Mouse (Mus musculus) heart, postnatal 4 days (tissue): ENCODE data around the gene Taf6l. TPM values are rescaled to one million over a fixed set of nuclear protein-coding genes. Genes with fewer than 3 reads are reported as not detected.

Source experiments
- DNase-seq: peaks from one replicate; pipeline ENCODE4 v3.0.0; 2021
- total RNA-seq, 2 experiments: library from RNA; stranded (reverse); gene quantifications; 2 replicates each; pipeline ENCODE4 v1.2.3; 2021

Taf6l gene
- total RNA-seq, 2 experiments from 2014 or later: 12.1 to 12.5 TPM

GRCm38 (mm10) chr19:8789171-8789570 is 3.0 kb upstream of the Taf6l start:
- DNase-seq: no peak

- DNase-seq: no peak
These were observed 2.3 kb upstream of the Taf6l start for GRCm38 (mm10) chr19:8788521-8788920.

GRCm38 (mm10) chr19:8774951-8775421 is 11.2 kb downstream of the Taf6l start:
- DNase-seq: no peak

- DNase-seq: peak; percentile 97
These were observed 12.0 kb downstream of the Taf6l start, which contains the start of gene Tmem179b for GRCm38 (mm10) chr19:8774086-8774835. Gene Tmem179b, minus strand, starts transcription at chr19:8774467.

- no peak for DNase-seq
These were observed 12.8 kb downstream of the Taf6l start for GRCm38 (mm10) chr19:8773409-8773808.

- DNase-seq: no peak
These were observed 13.2 kb downstream of the Taf6l start for GRCm38 (mm10) chr19:8772996-8773395.

- DNase-seq: peak; percentile 88
These were observed 15.5 kb downstream of the Taf6l start, which contains the start of gene Tmem223 for GRCm38 (mm10) chr19:8770567-8771270. Gene Tmem223, plus strand, starts transcription at chr19:8770996.

- no peak for DNase-seq
These were observed 20.7 kb downstream of the Taf6l start for GRCm38 (mm10) chr19:8765562-8765961.

- DNase-seq: no peak
These were observed 22.9 kb downstream of the Taf6l start for GRCm38 (mm10) chr19:8763276-8763675.

GRCm38 (mm10) chr19:8760757-8761156 is 25.5 kb downstream of the Taf6l start:
- DNase-seq: peak; percentile 12

- DNase-seq: no peak
These were observed 27.3 kb downstream of the Taf6l start for GRCm38 (mm10) chr19:8758899-8759298.

- DNase-seq: no peak
These were observed 28.7 kb downstream of the Taf6l start for GRCm38 (mm10) chr19:8757471-8757998.

GRCm38 (mm10) chr19:8756635-8757387 is 29.4 kb downstream of the Taf6l start, which contains the start of gene Nxf1:
Gene Nxf1, plus strand, starts transcription at chr19:8757073.
- peak; percentile 96 for DNase-seq

- DNase-seq: no peak
These were observed 30.6 kb downstream of the Taf6l start for GRCm38 (mm10) chr19:8755652-8756051.

GRCm38 (mm10) chr19:8747368-8747767 is 38.8 kb downstream of the Taf6l start:
- DNase-seq: no peak

GRCm38 (mm10) chr19:8745382-8745781 is 40.8 kb downstream of the Taf6l start:
- DNase-seq: no peak

GRCm38 (mm10) chr19:8742176-8742575 is 44.0 kb downstream of the Taf6l start:
- no peak for DNase-seq

- DNase-seq: peak; percentile 95
These were observed 44.9 kb downstream of the Taf6l start, which contains the start of gene Stx5a for GRCm38 (mm10) chr19:8741243-8741869. Gene Stx5a, plus strand, starts transcription at chr19:8741413.

GRCm38 (mm10) chr19:8740603-8741002 is 45.6 kb downstream of the Taf6l start, which contains the start of gene 1700092M07Rik:
Gene 1700092M07Rik, plus strand, starts transcription at chr19:8740718.
- DNase-seq: peak; percentile 22

GRCm38 (mm10) chr19:8739646-8740045 is 46.6 kb downstream of the Taf6l start:
- no peak for DNase-seq

- DNase-seq: no peak
These were observed 47.3 kb downstream of the Taf6l start for GRCm38 (mm10) chr19:8738911-8739310.

- no peak for DNase-seq
These were observed 50.1 kb downstream of the Taf6l start for GRCm38 (mm10) chr19:8736160-8736467.
